Mouse (Mus musculus) hematopoietic stem cell, adult 5-6 weeks (primary cell): ENCODE measurements around the gene Tor1aip1. TPM values are rescaled to one million over a fixed set of nuclear protein-coding genes. Genes with fewer than 3 reads are reported as not detected.
"Not testable (repeated sequence)": the region's sequence is repeated elsewhere in the genome, so short reads cannot be mapped to it uniquely, and the experiment has no call there.

Source experiments
- ATAC-seq, 2 experiments: fragments of 125-278 bp in 1 of 2; replicated peaks in 1 of 2; 2 replicates each; pipeline ENCODE4 v1.8.0; 2016 to 2017; ENCODE audit warnings: inconsistent platforms in 2 of 2, mild to moderate bottlenecking in 2 of 2, moderate number of reproducible peaks in 2 of 2, low read depth in 1 of 2, moderate TSS enrichment in 1 of 2; ENCODE audit not compliant: low FRiP score in 2 of 2, poor library complexity in 2 of 2, severe bottlenecking in 2 of 2, insufficient read depth in 1 of 2, low TSS enrichment in 1 of 2
- total RNA-seq: library from RNA; stranded (forward); fragments of 172-1452, 232-1000 nt; gene quantifications from 2 replicates; pipeline ENCODE4 v1.2.3, GENCODE M21; 2017

The Tor1aip1 gene
- 25.0 and 32.0 TPM in 2 replicates for total RNA-seq

DNA sequence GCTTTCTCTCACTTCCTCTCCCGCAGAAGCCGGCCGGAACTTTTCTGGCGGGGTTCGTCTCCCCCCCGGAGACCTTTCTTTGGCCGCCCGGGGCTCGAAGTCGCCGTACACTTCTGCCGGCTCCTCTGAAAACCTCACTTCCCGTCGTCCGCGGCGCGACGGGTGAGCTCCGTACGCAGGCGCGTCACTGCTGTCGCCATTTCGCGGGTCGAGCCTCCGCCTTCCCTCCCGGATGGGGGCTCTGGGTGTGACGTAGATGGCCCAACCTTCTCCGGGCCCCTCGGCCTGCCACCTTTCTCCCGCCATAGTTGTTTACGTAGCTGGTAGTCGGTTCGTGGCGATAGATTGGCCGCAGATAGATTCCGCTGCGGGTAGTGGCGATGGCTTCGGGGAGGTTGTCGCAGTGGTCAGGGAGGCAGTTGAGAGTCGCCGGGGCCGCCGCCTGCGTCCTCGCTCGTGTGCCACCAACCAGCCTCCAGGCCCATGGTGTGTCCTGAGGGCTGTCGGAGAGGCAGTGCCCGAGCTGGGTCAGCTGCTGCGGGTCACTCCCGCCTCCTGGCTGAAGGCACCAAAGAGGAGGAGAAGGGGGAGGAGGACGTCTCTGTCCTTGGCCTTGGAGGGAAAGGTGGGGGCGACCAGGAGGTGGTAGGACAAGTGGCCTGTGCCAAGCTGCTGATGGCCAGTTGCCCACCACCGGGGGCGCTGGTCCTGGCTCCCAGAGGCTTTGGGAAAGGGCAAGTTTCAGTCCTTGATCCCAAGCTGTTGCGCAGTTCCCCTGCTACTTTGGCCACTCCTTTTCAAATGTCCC, at the start of gene Tor1aip1:
TSS of gene Tor1aip1 (minus strand) at position 551 of the 808 bp plus-strand sequence.
- ATAC-seq, result peak; percentile 79 to 83

DNA sequence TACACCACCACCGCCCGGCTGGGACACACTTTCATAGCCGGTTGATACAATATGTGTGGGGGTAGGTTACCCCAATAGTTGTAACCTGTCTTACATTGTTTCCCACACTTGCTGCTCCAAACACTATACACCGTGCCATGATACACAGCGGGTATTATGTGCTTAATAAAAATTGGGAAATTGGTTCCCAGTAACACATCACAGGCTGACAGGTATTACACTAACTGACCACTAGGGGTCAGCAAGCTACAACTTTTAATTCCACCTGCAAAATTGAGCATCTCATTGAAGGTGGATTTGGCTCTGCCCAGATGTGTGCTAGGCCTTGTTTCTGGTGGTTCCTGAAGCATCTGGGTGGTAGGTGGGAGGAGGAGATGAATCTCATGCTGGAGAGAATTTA, 49.5 kb upstream of the Tor1aip1 start:
- ATAC-seq, result peak; percentile 65 to 68; a peak in 3 of 4 replicates

DNA sequence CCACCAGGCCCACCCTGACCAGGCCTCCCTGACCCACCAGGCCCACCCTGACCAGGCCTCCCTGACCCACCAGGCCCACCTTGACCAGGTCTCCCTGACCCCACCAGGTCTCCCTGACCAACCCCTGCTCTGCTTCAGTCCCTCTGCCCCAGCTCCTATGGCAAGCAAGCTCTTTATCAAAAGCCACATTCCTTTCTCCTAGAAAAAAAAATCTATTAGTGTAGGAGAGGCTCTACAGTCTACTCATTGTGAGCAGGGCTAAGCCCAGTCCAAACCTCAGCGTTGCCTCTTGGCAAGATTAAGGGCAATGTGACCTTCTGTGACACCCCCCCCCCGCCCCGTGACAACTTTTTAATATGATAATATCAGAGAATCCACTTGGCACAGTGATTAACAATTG, 48.3 kb upstream of the Tor1aip1 start:
- no peak for ATAC-seq

DNA sequence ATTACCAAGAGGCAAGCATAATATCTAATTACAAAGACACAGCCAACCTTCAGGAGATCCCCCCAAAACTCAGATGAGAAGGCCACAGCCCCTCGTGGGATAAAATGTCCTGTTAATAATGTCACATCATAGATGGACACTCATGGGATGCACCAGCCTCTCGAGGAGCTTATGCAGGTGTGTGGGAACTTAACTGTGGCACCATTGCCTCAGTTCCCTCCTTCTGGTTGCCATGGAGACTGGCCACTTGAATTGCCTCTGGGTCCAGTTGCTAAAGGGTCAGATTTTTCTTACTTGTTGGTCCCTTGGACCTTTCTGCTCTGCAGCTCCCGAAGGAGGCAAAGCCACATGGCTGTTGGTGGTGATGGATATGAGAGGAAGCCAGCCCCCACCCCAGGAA, 41.4 kb upstream of the Tor1aip1 start:
- no peak for ATAC-seq

DNA sequence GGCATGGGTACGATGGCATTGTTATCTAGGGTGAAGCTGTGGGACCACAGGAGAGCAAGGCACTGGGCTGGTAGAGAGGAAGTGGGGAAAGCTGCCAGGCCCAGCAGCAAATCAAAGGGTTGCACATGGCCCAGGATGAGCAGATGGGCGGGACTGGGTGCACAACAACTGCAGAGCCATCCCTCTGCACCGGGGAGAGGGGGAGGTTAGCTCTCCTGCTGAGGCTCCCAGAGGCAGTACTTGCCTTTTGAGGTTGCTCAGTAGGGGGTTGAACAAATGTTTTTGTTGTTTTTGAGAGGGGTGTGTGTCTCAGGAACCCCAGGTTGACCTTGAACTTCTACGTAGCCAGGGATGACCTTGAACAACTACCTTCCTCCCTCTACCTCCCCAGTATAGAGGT, 40.2 kb upstream of the Tor1aip1 start:
- ATAC-seq, result peak in 1 of 2 experiments; percentile 32; a peak in 1 of 4 replicates

DNA sequence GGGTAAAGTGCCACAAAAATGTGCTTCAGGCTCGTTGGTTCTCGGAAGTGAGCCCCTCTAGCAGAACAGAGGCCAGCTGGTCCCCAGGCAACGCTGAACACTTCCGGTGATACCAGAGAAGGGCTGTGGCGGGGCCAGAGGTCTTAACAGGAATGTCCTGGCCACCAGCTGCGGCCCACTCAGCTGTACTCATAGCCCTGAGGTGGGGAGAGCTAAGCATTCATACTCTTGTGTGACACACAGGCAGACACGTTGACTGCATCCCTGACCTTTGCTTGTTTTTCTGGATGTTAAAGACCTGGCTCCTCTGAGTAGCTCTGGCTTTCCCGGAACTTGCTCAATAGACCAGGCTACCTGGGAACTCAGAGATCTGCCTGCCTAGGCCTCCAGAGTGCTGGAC, 38.3 kb upstream of the Tor1aip1 start:
- no peak for ATAC-seq

DNA sequence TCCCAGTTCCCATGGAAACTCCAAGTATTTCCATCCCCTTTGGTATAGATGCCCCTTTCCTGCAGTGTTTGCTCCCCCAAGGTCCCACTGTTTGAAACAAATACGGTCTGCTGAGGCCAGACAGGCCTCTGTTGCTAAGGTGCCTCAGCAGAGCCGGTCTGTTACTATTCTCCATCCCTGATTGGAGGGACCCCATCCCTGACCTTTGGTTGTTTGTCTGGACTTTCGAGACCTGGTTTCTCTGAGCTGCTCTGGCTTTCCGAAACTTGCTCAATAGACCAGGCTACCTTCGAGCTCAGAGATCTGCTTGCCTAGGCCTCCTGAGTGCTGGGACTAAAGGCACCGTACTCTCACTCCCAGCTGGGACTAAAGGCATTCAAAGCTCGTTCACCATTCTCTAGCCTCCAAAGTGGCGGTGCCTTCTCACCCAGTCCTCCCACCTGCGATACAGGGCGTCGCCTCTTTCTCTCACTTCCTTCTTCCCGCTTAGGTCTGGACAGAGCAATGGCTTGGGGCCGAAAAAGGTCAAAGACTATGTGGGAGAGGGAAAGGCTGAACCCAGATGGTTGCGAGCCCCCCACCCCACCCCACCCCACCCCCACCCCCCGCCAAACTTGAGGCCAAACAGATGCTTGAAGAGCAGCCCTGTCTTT, 37.0 kb upstream of the Tor1aip1 start:
- ATAC-seq, result no peak

DNA sequence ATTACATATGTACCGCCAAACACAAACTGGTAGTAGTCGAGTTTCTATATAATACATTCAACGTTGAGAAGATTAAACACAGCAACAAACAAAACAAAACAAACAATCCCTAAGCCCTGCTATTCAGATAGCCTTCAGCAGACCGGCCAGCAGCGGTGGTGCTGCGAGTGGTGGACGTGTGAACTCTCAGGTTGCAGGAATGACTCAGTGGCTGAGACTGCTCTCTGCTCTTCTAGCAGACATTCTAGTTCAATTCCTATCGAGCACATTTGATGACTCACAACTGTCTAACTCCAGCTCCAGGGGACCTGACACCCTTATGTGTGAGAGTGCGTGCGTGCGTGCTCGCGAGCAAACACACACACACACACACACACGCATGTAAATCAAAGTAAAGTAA, 33.8 kb upstream of the Tor1aip1 start:
- no peak for ATAC-seq

DNA sequence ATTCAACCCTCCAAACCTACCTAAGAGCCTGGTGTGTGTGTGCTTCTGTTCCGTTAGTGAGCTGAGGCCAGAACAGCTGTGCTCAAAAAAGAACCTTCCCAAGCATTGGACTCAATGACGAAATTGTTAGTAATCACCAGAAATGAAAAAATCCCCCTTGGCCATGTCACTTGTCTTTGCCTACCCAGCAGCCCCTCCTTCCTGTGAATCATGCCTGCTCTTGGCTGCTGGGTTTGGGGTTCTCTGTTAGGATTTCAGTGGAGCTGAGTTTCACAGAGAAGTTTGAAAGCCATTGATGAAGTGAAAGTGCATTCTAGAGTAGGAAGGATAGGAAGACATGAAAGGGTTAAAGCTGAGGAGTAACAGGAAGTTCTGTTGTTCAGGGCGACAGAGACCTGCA, 29.9 kb upstream of the Tor1aip1 start:
- ATAC-seq, result no peak

DNA sequence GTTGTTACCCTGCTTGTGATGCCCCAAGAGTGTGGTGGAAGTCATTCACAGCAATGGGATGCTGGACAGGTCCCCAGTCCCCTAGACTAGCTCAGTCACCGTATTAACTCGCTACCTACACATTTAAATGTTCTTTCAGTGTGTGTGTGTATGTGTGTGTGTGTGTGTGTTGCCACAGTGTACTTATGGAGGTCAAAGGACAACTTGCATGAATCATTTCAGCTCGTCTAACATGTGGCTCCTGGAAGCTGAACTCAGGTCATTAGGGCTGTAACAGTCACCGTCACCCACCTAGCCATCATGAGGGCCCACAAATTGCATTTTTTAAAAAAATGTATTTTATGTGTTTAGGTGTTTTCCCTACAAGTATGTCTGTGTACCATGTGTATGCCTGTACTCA, 25.9 kb upstream of the Tor1aip1 start:
- ATAC-seq, result no peak

DNA sequence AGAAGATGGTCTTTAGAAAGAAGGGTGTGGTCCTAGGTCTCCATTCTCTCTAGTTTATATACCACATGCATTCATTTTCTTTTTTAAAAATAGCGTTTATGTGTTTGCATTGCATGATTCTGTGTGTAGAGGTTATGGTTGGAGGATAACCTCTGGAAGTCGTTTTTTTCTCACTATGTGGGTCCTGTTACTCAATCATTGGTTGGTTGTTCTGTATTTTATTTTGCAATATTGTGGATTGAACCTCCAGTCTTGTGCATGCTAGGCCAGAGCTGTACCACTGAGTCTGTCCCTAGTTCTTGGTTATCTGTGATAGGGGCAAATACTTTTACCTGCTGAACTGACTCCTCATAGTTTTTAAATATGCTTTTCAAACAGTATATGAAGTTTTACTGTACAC, 21.9 kb upstream of the Tor1aip1 start:
- no peak; a peak in 1 of 4 replicates for ATAC-seq

DNA sequence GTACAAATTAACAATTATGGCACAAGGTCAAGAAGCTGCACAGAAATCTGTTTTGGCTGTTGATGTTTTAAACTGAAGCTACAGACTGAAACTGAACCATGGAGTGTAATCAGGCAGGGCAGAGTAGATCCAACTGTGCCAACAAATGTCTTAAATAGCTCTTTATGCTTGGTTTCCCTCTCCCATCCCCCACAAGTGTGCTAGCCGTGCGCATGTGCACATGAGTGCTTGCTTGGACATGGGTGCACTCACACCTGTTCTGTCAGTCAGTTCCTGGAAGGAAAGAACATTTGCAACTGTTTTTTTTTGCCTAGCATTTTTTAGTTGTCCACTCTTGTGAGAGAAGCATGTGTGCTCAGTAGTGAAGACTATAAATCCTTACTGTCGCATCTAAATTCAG, 10.4 kb upstream of the Tor1aip1 start:
- ATAC-seq, result no peak

DNA sequence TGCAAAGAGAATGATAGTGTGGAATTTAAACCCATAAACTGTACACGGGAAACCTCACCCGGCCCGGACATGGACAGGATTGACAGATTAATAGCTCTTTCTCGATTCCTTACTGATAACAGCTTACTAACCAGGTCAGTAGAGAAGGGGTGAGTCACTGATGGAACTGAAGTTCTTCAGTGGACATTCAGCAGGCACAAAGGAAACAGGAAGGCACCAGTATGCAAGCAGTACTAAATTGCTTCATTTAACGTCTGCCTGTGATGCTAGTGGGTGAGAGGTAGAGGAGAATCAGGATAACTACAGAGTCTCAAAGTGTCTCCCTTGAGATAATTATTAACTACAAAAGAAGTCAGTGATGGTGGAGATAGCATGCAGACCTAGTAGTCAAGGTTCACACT, 7.9 kb upstream of the Tor1aip1 start:
- no peak for ATAC-seq

DNA sequence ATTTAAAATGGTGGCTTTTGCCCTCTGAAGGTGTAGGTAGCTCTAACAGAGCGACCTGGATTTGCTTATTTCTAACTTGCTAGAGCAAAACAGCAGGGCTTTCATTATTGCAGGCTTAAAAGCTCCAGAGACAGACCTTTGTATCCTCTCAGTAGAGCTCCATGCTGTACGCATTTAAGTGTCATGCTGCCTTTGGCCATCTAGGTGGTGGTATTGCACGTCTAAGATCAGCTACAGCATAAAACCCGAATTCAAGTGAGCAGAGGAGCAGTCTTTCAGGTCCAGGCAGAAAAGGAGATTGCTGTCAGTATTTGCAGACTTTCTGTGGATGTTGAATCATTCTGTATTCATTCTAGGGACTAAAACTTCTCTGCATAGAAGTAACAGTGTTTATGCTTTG, 6.7 kb upstream of the Tor1aip1 start:
- peak; percentile 68 to 78 for ATAC-seq

DNA sequence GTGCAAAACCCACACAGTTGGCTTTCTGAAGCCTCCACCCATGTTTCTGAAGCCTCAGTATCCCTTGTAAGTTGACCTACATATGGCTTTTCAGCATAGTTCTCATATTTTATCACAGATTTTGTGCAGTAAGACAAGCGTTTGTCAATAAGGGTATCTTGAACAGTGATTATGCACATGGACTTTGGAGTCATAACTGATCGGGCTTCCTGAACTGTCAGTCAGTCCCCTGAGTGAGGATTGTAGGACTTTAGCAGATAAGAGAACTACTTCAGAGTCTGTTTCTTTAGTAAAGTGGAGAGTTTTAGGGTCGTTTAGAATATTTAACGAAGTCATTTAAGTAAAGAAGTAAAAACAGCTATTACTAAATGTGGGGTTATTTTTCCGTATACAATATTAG, 6.2 kb upstream of the Tor1aip1 start:
- no peak for ATAC-seq

DNA sequence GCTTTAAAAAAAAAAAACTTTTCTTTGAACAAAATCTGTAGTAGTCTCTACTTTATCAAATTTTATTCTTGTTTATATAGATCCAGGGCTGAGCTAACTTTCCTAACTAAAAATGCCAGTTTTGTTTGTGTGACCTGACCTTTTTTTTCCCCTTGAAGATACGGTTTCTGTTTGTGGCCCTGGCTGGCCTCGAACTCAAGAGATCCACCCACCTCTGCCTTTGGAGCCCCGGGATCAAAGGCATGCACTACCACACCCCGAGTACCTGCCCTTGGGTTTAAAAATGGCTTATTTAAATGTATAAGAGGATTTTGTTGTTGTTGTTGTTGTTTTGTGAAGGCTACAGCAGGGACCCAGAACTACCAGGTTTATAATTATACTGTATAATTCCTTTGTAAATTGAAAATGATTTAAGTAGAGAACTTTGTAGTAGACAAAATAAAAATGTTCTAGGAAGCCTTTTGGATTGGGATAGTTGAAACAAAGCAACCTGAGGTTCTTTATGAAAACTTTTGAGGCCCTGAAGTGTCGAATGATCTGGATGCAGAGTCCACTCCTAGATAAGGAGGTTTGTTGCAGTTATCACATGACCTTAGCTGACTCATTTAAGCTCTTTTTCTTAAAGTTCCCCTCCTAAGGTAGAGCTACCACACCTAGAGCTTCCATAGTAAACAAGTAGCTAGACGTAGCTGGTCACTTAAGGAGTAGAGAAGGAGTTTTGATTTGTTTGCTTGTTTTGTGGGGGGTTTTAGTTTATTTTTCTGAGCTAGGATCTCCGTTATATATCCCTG, 5.4 kb upstream of the Tor1aip1 start:
- no peak for ATAC-seq

DNA sequence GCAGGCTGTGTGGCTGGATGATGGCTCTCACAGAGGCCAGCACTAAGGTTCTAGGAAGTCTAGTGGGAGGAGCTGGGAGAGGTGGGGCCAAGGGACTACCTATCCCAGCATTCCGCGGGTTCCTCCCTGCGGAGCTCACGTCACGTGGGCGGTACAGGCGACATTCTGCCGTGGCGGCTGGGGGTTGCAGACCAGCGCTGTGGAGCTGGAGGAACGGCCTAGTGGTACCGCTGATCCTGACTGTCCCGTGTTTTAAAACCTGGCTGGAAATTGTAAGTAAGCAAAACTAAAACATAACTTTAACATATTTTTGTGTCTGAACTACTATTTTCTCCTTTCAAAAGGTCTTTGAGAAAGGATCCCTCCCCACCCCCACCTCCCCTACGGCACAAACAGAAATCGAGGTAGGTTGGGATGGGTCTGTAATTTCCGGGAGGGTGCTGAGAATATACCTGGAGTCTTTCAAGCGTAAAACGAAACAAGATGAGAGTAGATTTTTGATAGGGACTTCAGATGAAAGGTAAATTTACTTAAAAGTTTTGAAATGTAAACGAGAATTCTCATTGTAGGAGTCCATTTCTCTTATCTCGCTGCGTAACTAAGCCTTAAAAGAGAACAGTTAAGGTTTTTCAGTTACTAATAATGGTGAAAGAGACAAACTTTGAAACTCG, 4.6 kb upstream of the Tor1aip1 start:
- peak; percentile 74 for ATAC-seq

DNA sequence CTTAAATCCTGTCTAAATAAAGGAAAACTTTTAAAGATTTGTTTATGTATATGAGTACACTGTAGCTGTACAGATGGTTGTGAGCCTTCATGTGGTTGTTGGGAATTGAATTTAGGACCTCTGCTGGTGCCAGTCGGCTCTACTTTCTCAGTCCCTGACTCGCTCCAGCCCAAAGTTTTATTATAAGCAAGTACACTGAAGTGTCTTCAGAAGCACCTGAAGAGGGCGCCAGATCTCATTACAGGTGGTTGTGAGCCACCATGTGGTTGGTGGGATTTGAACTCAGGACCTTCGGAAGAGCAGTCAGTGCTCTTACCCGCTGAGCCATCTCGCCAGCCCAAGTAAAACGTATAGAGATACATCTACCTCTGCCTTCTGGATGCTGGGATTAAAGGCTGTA, 3.7 kb upstream of the Tor1aip1 start:
- ATAC-seq, result not testable (repeated sequence)
